Mouse (Mus musculus): ENCODE data around the gene Babam2.

DNA sequence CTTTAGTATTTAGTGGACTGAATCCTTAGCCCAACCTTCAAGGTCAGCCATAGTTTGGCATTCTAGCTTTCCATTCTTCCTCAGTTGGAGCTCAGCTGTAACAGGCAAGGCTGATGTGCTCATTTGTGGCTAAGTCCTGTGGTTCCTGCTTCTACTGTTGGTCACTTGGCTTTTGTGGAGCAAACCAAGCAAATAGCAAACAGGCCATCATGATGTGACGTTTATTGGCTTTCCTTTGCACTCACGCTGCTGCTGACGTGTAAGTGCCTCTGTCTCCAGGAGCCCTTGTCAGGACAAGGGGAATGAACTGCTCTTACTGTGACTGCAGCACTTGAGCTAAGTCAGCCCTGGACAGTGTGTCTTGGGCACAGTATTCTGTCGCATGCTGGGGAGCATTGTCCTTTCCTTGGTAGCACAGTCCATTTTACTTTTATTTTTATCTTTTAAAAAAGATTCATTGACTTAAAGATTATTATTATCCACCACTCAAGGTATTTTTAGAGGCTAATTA is 45.1 kb downstream of the Babam2 start:
- TF ChIP-seq CTCF (IDR thresholded peaks at IDR 0.05; ENCODE audit: control insufficient read depth, insufficient read depth, low read length): no peak
- no peak for TF ChIP-seq POLR2A (IDR thresholded peaks at IDR 0.05; ENCODE audit: borderline replicate concordance, control insufficient read depth, low read depth, low read length)

All from bone marrow, adult 2 months (tissue).